Mouse (Mus musculus) heart, adult 18-20 months (tissue): ENCODE measurements around the gene Hoxa1. TPM values are rescaled to one million over a fixed set of nuclear protein-coding genes. Genes with fewer than 3 reads are reported as not detected.

Experiments
- DNase-seq, 2 experiments: peaks; one replicate each; pipeline ENCODE4 v3.0.0; 2021 to 2022; ENCODE audit warnings: mixed read lengths in 1 of 2
- long read RNA-seq, 2 experiments: library from polyadenylated mRNA; stranded (forward); transcript quantifications; one replicate each; pipeline ENCODE4 v2.0.0; 2021
- total RNA-seq, 2 experiments: library from RNA; stranded (reverse); gene quantifications; 2 replicates each; pipeline ENCODE4 v1.2.3; 2021

Gene Hoxa1
- under 1 TPM; 0.12 to 0.23 TPM for total RNA-seq
- long read RNA-seq, experiment 1 = 0 reads
- long read RNA-seq, experiment 2 = 0 reads

GRCm38 (mm10) chr6:52158276-52159051 is at the start of gene Hoxa1:
Gene Hoxa1, minus strand, starts transcription at chr6:52158317.
- DNase-seq = peak; percentile 66 to 82

- DNase-seq = no peak
These were observed 49.5 kb upstream of the Hoxa1 start for GRCm38 (mm10) chr6:52207684-52207976.

- DNase-seq = no peak
These were observed 49.0 kb upstream of the Hoxa1 start for GRCm38 (mm10) chr6:52206882-52207683.

- DNase-seq = no peak
These were observed 47.8 kb upstream of the Hoxa1 start for GRCm38 (mm10) chr6:52205638-52206621.

- DNase-seq = no peak
These were observed 47.1 kb upstream of the Hoxa1 start for GRCm38 (mm10) chr6:52205221-52205620.

GRCm38 (mm10) chr6:52204050-52204752 is 46.1 kb upstream of the Hoxa1 start, which contains the start of gene Hoxa5:
Gene Hoxa5, minus strand, starts transcription at chr6:52204587.
- DNase-seq = peak; percentile 68 to 74

- peak in 1 of 2 experiments; percentile 50 for DNase-seq
These were observed 45.4 kb upstream of the Hoxa1 start for GRCm38 (mm10) chr6:52203371-52204049.

- peak in 1 of 2 experiments; percentile 22 for DNase-seq
These were observed 44.9 kb upstream of the Hoxa1 start for GRCm38 (mm10) chr6:52203121-52203370.

- no peak for DNase-seq
These were observed 44.4 kb upstream of the Hoxa1 start for GRCm38 (mm10) chr6:52202362-52203120.

- no peak for DNase-seq
These were observed 43.2 kb upstream of the Hoxa1 start for GRCm38 (mm10) chr6:52201269-52201668.

GRCm38 (mm10) chr6:52200751-52201250 is 42.7 kb upstream of the Hoxa1 start:
- no peak for DNase-seq

- DNase-seq = no peak
These were observed 42.1 kb upstream of the Hoxa1 start for GRCm38 (mm10) chr6:52200073-52200750.

- peak; percentile 41 to 47 for DNase-seq
These were observed 39.2 kb upstream of the Hoxa1 start for GRCm38 (mm10) chr6:52197271-52197670.

- no peak for DNase-seq
These were observed 38.7 kb upstream of the Hoxa1 start for GRCm38 (mm10) chr6:52196811-52197210.

GRCm38 (mm10) chr6:52194690-52195089 is 36.6 kb upstream of the Hoxa1 start:
- no peak for DNase-seq

GRCm38 (mm10) chr6:52191860-52192550 is 33.9 kb upstream of the Hoxa1 start:
- DNase-seq = peak; percentile 74 to 81

- DNase-seq = no peak
These were observed 33.0 kb upstream of the Hoxa1 start, which contains the start of gene Hoxa4 for GRCm38 (mm10) chr6:52190906-52191810. Gene Hoxa4, minus strand, starts transcription at chr6:52191753.

- DNase-seq = no peak
These were observed 32.3 kb upstream of the Hoxa1 start for GRCm38 (mm10) chr6:52190410-52190809.
